31 mouse cellular contexts compared by ENCODE assay signal in the genomic region with DNA sequence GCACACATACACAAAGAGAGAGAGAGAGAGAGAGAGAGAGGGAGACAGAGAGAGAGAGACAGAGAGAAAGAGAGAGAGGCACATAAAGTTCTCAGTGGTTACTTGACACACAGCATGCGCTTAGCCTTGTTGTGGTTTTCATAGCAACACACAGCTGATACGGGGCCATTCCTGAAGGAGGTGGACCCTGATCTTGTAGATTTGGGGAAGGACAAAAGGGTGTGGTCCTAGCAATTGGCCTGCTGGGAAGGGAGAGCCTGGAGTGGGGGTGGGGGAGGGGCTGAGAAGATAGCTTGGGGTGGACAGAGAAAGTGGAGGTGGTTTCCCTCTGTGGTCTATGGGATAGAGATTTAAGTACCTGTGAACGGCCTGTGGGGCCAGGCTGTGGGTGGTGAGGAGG. TPM values are rescaled to one million over a fixed set of nuclear protein-coding genes. Genes with fewer than 3 reads are reported as not detected.
DNase-seq lines count a peak whose midpoint lies in the region; ATAC-seq and TF ChIP-seq lines count a peak whose summit lies in the region.
"Had no signal": no experiment of that assay in that cellular context is flagged by ENCODE, and none has a peak within 500 bp of the region (broad histone marks: within the 10 kb centered on the region; RNA-seq: fewer than 3 reads in every experiment).

No protein-coding gene starts in this region.

- no peaks in the 10 kb centered on the region for H3K27me3 ChIP-seq in E14TG2a.4 (ENCODE audit: insufficient read depth, low read length)
- H3K27me3 ChIP-seq: embryonic facial prominence, embryonic 12.5 days; embryonic facial prominence, embryonic 15.5 days; heart, embryonic 15.5 days had no signal

- H3K4me3 ChIP-seq in E14TG2a.4 (replicated peaks; ENCODE audit: low read length): peak overlapping the region; percentile 67
- H3K4me3 ChIP-seq: embryonic facial prominence, embryonic 12.5 days; embryonic facial prominence, embryonic 15.5 days; heart, embryonic 12.5 days; heart, embryonic 15.5 days; hindbrain, embryonic 10.5 days; hindbrain, embryonic 13.5 days had no signal

- H3K9me3 ChIP-seq in E14TG2a.4 (ENCODE audit: low read length): no peaks in the 10 kb centered on the region
- H3K9me3 ChIP-seq: embryonic facial prominence, embryonic 12.5 days; embryonic facial prominence, embryonic 15.5 days; heart, embryonic 12.5 days; heart, embryonic 15.5 days; hindbrain, embryonic 10.5 days; hindbrain, embryonic 13.5 days had no signal

- peaks cover 34% of the 10 kb centered on the region for H3K36me3 ChIP-seq in E14TG2a.4 (ENCODE audit: insufficient read depth, low read length)
- H3K36me3 ChIP-seq: embryonic facial prominence, embryonic 12.5 days; embryonic facial prominence, embryonic 15.5 days; heart, embryonic 12.5 days; heart, embryonic 15.5 days; hindbrain, embryonic 10.5 days had no signal

- TF ChIP-seq CTCF in E14TG2a.4 (conservative IDR thresholded peaks at IDR 0.05; ENCODE audit: low read length): no peak

- 0 out of 2 replicates have a peak, but pooled peaks have one; percentile 18 for ATAC-seq in megakaryocyte-erythroid progenitor cell, adult 5-6 weeks (replicated peaks; ENCODE audit: low FRiP score, low TSS enrichment, poor library complexity, severe bottlenecking)
- no peak for ATAC-seq in monocyte, adult 5-6 weeks (replicated peaks; ENCODE audit: insufficient number of reproducible peaks, low FRiP score, low TSS enrichment, poor library complexity, severe bottlenecking)
- ATAC-seq: forebrain, embryonic 14.5 days; forebrain, postnatal 0 days; hindbrain, embryonic 16.5 days; intestine, postnatal 0 days had no signal

- peak; percentile 70 for DNase-seq in ES-CJ7 (ENCODE audit: low read depth, low spot score)
- peak; percentile 49 for DNase-seq in MEL-GATA-1-ER (ENCODE audit: extremely low read depth, low read depth)
- no peak for DNase-seq in urinary bladder, postnatal 14 days (ENCODE audit: low spot score)
- no peak for DNase-seq in kidney, postnatal 4 days
- DNase-seq: adrenal gland, postnatal 10 days; adrenal gland, postnatal 36 days; B cell, adult 2 months; cerebellum, adult 18-20 months; cerebellum, adult 9-10 months; cerebellum, postnatal 14 days; forebrain, postnatal 0 days; gastrocnemius, postnatal 25 days; heart, adult 18-20 months; heart, postnatal 10 days; heart, postnatal 36 days had no signal

- H3K4me1 ChIP-seq in E14TG2a.4 (replicated peaks; ENCODE audit: low read depth, low read length): peaks cover 92% of the 10 kb centered on the region
- H3K4me1 ChIP-seq: embryonic facial prominence, embryonic 12.5 days; embryonic facial prominence, embryonic 15.5 days; hindbrain, embryonic 13.5 days had no signal

RNA-seq across cellular contexts. Expression of gene Prickle4, which starts 15.5 kb away (rescaled TPM):
- not detected in 2 replicates for total RNA-seq in megakaryocyte-erythroid progenitor cell, adult 5-6 weeks (2014; fragmentation: Nextera tagmentation)
- total RNA-seq in megakaryocyte-erythroid progenitor cell, adult 5-6 weeks (2017): 2.3 TPM in 1 of 2 replicates, not detected in the other
- not detected in 3 replicates for total RNA-seq in monocyte, adult 5-6 weeks (2017)

RNA-seq across cellular contexts. Expression of gene Gm21981, which starts 15.8 kb away (rescaled TPM):
- 1.4 TPM in 1 of 2 replicates, not detected in the other for total RNA-seq in megakaryocyte-erythroid progenitor cell, adult 5-6 weeks (2014; fragmentation: Nextera tagmentation)
- not detected in 2 replicates for total RNA-seq in megakaryocyte-erythroid progenitor cell, adult 5-6 weeks (2017)
- 0.29 TPM in 1 of 3 replicates, not detected in the others for total RNA-seq in monocyte, adult 5-6 weeks (2017)

RNA-seq across cellular contexts. Expression of gene Pgc, which starts 16.6 kb away (rescaled TPM):
- not detected in 2 replicates for total RNA-seq in megakaryocyte-erythroid progenitor cell, adult 5-6 weeks (2014; fragmentation: Nextera tagmentation)
- not detected in 2 replicates for total RNA-seq in megakaryocyte-erythroid progenitor cell, adult 5-6 weeks (2017)
- not detected in 3 replicates for total RNA-seq in monocyte, adult 5-6 weeks (2017)
- total RNA-seq: adrenal gland, adult 18-20 months; adrenal gland, postnatal 10 days; adrenal gland, postnatal 36 days; CH12.LX; common myeloid progenitor, adult 5-6 weeks; forebrain, postnatal 0 days; gastrocnemius, adult 8-10 months; gastrocnemius, postnatal 25 days; heart, adult 18-20 months; heart, postnatal 10 days; heart, postnatal 36 days had no signal

RNA-seq across cellular contexts. Expression of gene Frs3, which starts 21.2 kb away (rescaled TPM):
- total RNA-seq in megakaryocyte-erythroid progenitor cell, adult 5-6 weeks (2014; fragmentation: Nextera tagmentation): 0.26 and 1.7 TPM in 2 replicates
- total RNA-seq in megakaryocyte-erythroid progenitor cell, adult 5-6 weeks (2017): 0.53 TPM in 1 of 2 replicates, not detected in the other
- total RNA-seq in monocyte, adult 5-6 weeks (2017): 0.38 to 1.4 TPM (median 1.3 TPM) in 3 replicates

RNA-seq across cellular contexts. Expression of gene Tomm6, which starts 21.9 kb away (rescaled TPM):
- total RNA-seq in megakaryocyte-erythroid progenitor cell, adult 5-6 weeks (2014; fragmentation: Nextera tagmentation): 440 and 480 TPM in 2 replicates
- 66.0 and 74.2 TPM in 2 replicates for total RNA-seq in megakaryocyte-erythroid progenitor cell, adult 5-6 weeks (2017)
- total RNA-seq in monocyte, adult 5-6 weeks (2017): 17.7 to 36.4 TPM (median 24.6 TPM) in 3 replicates

Comparison
In these comparisons a context has a peak if more than half of its experiments do, and no peak if none do; other contexts are left out.
1. DNase-seq: peak in ES-CJ7 (single experiment) and MEL-GATA-1-ER (single experiment); none in urinary bladder, postnatal 14 days (single experiment) and kidney, postnatal 4 days (0 of 2).